Mouse (Mus musculus): ENCODE results near the gene Fam240b.
A peak's percentile ranks its signal among the peaks of the same experiment; 100 is the strongest.
"Not testable (repeated sequence)": the region's sequence is repeated elsewhere in the genome, so short reads cannot be mapped to it uniquely, and the experiment has no call there.

Fam240b gene

DNA sequence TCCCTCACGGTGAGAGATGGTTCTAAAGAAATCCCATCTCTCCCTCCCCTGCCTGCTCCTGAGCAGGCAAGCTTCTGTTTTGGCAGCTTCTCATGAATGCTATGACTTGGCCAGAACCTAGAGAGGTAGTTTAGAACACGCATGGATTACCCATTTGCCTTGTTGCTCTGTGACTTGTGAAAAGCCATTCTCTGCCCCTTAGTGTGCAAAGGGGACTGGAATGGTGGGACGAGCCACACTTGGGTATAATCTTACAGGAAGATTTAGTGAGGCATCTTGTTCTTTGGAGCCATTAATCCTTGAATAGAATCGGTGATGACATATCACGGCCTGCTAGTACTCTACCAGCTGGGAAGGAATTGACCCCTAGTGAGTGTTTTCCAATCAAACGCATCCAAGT is at the start of gene Fam240b:
Gene Fam240b, minus strand, starts transcription at position 101 of the 400 bp plus-strand sequence.
- no peak for DNase-seq (ENCODE audit: low read depth)

DNA sequence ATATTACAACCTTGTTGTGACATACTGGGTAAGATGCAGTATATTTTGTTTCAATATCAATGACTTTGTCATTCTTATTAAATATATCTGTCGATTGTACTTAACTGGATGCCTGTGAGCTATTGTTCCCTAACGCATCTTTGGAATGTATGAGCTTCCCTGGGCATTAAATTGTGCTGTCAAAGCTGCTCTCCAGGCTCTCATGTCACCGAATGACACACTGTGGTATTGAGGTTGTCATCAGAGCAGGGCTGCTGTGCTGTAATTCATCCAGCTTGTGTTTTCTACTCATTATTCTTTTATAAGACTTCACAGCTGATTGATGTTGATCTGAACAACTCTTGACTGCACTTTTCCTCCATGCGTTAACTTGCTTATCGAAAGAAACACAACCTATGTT is 32.5 kb upstream of the Fam240b start:
- DNase-seq (ENCODE audit: low read depth): no peak

DNA sequence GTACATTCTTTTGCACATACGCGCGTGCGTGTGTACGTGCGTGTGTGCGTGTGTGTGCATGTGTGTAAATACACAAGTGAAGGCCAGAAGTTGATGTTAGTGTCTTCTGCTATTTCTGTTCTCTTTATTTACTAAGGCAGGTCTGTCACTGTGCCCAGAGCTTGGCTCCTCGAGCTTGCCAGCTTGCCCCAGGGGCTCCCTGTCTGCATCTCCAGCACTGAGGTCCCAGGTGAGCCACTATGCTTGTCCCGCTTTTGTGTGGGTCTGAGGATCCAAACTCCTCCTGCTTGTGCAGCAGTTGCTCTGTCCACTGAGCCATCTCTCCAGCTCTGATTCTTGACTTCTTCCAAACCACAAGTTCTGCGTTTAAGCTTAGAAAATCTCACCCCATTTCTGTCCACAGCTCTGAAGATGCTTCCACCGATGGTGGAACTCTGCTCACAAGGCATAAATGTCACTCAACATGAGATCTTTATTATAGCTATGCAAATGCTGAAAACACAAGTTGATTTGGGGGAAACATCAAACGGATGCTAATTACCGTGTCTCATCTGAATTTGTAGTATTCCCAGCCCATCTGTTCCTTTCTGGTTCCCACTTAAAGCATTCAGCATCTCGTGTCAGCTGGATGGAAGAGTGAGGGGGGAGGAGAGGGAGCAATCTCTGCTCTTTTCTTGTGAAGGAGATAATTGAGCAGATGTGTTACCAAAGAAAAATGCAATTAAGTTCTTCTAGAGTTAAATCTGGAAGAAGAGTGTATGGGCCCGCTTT is 29.1 kb upstream of the Fam240b start:
- DNase-seq (ENCODE audit: low read depth): no peak

GRCm38 (mm10) chr13:64514247-64514646 is 16.7 kb upstream of the Fam240b start:
- no peak for DNase-seq (ENCODE audit: low read depth)

- DNase-seq (ENCODE audit: low read depth): no peak
Measured at GRCm38 (mm10) chr13:64511616-64512015, 14.0 kb upstream of the Fam240b start.

DNA sequence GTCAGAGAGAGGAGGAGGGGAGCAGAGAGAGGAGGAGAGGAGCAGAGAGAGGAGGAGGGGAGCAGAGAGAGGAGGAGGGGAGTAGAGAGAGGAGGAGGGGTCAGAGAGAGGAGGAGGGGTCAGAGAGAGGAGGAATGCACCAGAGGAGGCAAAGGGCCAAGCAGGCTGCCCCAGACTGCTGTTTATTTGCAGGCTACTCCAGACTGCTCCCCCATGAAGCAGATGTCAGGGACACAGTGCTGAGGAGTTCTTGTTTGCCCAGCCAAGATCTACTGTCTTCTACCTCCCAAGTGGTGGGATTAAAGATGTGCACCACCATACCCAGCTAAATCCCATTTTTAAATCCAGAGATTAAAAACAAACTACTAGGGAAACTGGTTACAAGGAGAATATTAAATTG is 9.8 kb upstream of the Fam240b start:
- no peak for DNase-seq (ENCODE audit: low read depth)

- DNase-seq (ENCODE audit: low read depth): no peak
Measured at GRCm38 (mm10) chr13:64502833-64503232, 5.2 kb upstream of the Fam240b start.

- no peak for DNase-seq (ENCODE audit: low read depth)
Measured at GRCm38 (mm10) chr13:64493586-64493985, 4.0 kb downstream of the Fam240b start.

DNA sequence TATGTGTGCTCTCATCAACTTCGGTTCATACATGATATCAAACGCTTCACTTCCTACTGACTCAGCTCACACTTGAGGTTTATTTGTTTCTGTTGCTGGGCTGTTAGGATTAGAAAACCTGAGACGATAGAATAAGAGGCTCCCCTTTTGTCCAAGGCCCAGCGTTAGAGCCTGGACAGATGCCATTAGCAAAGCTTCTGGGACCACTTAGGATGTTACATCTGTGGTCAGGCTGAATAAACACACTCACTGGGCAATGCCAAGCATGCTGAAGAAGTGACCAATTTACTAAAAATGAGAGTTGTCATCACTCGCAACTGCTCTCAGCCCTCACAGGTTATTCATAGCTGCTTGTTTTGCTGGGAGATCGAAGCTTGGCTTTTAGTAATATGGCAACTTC is 7.7 kb downstream of the Fam240b start:
- DNase-seq (ENCODE audit: low read depth): no peak

DNA sequence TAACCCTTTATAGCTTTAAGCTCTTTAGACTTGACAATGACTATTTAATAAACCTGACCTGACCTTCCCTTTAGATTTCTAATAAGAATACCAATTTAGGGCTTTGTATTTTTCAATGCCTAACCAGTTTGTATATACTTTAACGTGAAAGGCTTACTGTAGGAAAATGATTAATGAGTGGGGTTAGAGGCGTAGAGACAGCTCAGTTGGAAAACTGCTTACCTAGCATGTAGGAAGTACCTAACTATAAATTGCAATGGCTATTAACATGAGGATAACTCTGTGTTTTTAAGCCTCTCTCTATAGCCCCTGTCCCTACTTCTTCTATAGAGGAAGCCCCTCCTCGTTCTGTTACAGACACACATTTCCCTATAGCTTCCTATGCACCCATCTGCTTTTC is 17.6 kb downstream of the Fam240b start:
- DNase-seq (ENCODE audit: low read depth): no peak

- DNase-seq (ENCODE audit: low read depth): no peak
Measured at GRCm38 (mm10) chr13:64477968-64478367, 19.6 kb downstream of the Fam240b start.

GRCm38 (mm10) chr13:64467886-64468285 is 29.7 kb downstream of the Fam240b start:
- DNase-seq (ENCODE audit: low read depth): no peak

- no peak for DNase-seq (ENCODE audit: low read depth)
Measured at GRCm38 (mm10) chr13:64465166-64465565, 32.4 kb downstream of the Fam240b start.

GRCm38 (mm10) chr13:64462581-64462980 is 35.0 kb downstream of the Fam240b start:
- no peak for DNase-seq (ENCODE audit: low read depth)

GRCm38 (mm10) chr13:64458181-64458580 is 39.4 kb downstream of the Fam240b start:
- DNase-seq (ENCODE audit: low read depth): no peak

DNA sequence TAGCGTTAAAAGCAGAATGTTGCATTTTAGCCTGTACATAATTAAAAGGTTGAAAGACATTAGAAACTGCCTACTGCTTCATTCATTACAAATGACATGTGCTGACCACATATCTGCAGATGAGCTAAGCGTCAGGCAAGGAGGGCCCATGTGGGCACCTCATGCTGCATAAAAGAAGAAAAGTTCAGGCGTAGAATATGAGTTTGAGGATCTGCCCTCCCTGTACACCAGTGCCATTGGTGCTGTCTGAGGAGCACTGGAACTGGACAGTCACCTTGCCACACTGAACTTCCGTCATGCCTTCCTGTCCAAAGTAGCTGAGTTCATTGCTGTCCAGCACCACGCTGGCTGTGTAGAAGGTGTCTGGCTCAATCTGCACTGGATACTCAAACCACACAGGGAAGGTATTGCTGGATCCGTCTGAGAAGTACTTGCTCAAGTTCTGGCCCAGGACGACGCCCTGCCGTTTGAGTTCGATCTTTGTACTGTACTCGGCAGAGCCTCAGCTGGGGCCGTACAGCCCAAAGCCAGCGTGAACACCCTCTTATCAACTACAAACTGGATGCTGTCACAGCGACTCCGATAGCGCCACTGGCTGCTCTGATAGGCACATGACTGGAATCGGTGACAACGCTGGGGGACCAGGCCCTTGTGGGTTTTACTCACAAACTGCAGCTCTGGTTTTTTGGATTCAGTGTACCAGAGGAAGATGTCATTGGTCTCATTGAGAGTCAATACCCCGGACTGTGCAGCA is 40.2 kb downstream of the Fam240b start:
- not testable (repeated sequence) for DNase-seq (ENCODE audit: low read depth)

DNA sequence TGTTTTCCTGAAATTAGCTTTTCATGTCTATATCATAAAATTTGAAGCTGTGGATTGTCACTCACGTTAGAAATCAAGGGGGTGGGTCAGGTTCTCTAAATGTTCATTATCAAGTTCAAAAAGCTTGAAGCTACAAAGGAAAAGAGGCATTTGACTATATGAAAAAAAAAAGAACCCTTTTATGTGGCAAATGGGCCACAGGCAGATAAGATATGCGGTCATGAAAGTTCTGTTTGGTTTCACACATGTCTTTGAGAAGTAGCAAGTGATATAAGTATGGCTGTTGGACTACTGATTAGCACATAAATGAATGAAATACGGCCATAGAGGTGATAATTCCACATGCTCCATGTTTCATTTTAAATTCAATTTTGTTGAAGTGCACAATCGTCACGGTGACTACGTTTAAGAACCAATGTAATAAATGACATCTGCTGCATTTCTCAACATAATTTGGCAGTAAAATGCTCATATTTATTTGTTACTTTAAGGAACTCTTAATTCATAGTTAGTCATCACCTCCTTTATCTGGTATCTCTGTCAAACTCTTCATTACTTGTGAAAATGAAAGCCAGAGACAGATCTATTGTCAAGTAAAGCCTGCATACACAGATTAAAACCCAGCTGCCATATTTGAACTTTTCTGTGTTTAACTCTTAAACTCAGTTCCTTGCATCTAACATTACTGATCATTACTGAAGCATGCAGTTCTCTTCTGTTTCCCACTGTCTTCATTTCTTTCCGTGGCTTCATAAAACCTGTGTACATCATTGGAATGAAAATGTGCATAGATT is 47.4 kb downstream of the Fam240b start:
- DNase-seq (ENCODE audit: low read depth): no peak

- DNase-seq (ENCODE audit: low read depth): no peak
Measured at GRCm38 (mm10) chr13:64448729-64449128, 48.9 kb downstream of the Fam240b start.

DNA sequence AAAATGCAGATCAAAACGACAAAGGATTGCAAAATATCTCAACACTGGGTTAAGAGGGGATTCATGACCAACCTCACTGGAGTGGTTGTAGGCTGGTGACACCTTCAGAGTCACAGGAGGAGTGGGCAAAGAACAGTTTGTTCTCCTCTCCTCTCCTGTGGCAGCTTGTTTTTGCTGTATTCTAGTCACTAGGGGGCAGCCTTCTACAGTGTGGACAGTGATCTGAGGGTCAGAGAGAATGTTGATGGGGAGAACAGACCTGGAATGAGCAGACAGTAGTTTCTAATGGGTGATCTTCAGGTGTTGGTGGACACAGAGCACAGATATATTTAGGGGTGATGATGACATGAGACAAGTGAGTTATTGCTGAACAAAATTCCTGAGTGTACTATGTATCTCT is 49.6 kb downstream of the Fam240b start:
- DNase-seq (ENCODE audit: low read depth): peak; percentile 26

GRCm38 (mm10) chr13:64445254-64445920 is 52.2 kb downstream of the Fam240b start:
- no peak for DNase-seq (ENCODE audit: low read depth)

DNA sequence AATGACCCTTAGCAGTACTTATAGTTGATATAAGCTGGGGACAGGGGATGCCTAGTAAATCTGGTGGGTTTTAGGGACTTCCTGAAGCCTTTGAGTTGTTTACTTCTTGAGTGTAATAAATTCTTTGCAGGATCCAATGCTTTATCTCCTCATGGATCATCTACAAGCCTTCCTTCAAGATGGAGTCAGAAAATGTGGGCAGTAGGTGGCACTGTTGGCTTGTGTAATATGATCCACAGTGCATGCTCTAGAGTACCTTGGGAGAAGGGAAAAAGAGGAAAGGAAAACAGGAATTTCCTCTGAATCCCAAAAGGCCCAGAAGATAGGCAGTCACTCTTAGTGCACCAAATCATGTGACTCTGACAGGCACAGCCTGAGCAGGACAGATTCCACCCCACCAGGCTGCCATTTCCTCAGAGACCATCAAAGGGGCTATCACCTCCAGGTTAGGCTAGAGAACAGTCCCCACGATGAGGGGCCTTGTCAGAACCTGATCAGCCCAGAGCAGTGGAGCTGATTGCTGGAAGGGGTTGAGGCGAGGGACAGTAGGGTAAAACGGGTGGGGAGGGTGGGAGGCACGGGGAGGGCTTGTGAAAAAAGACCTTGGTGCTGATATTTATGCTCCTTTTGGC is 54.2 kb downstream of the Fam240b start:
- no peak for DNase-seq (ENCODE audit: low read depth)

GRCm38 (mm10) chr13:64440592-64440991 is 57.0 kb downstream of the Fam240b start:
- no peak for DNase-seq (ENCODE audit: low read depth)
